Mouse (Mus musculus) stomach, embryonic 15.5 days (tissue): Measurements from ENCODE around the gene Trim17. TPM values are rescaled to one million over a fixed set of nuclear protein-coding genes. Genes with fewer than 3 reads are reported as not detected.
A peak's percentile ranks its signal among the peaks of the same experiment; 100 is the strongest.

Experiments used
- ATAC-seq: fragments of 200-750 bp; cut with Nextera tagmentation; 2 replicates; pipeline ENCODE4 v1.8.0; 2017; ENCODE audit warnings: low read depth, moderate number of reproducible peaks, moderate TSS enrichment; ENCODE audit not compliant: insufficient read depth, low FRiP score
- H3K27ac ChIP-seq: fragments of 300-500 bp; sonication (generic); 2 replicates; pipeline ENCODE4 v1.5.1; 2015; ENCODE audit warnings: mild to moderate bottlenecking, inconsistent platforms
- H3K27me3 ChIP-seq: fragments of 300-500 bp; sonication (generic); replicated peaks from 2 replicates; pipeline ENCODE4 v1.6.1; 2015; ENCODE audit warnings: inconsistent platforms
- H3K36me3 ChIP-seq: fragments of 300-500 bp; sonication (generic); 2 replicates; pipeline ENCODE4 v1.6.1; 2015; ENCODE audit warnings: inconsistent platforms
- H3K4me1 ChIP-seq: fragments of 300-500 bp; sonication (generic); 2 replicates; pipeline ENCODE4 v1.6.1; 2015; ENCODE audit warnings: inconsistent platforms
- H3K4me2 ChIP-seq: fragments of 300-500 bp; sonication (generic); 2 replicates; pipeline ENCODE4 v1.6.1; 2015; ENCODE audit warnings: mild to moderate bottlenecking, inconsistent platforms
- H3K4me3 ChIP-seq: fragments of 300-500 bp; sonication (generic); replicated peaks from 2 replicates; pipeline ENCODE4 v1.5.1; 2015; ENCODE audit warnings: inconsistent platforms
- H3K9ac ChIP-seq: fragments of 300-500 bp; sonication (generic); 2 replicates; pipeline ENCODE4 v1.6.1; 2015; ENCODE audit warnings: inconsistent platforms
- H3K9me3 ChIP-seq: fragments of 300-500 bp; sonication (generic); 2 replicates; pipeline ENCODE4 v1.6.1; 2016; ENCODE audit warnings: inconsistent platforms
- WGBS: fragments of 180-500 bp; shearing (Covaris S2); methylation state at CpG from one replicate; pipeline ENCODE4 v1.1.7; 2015; 5-methylcytosine and 5-hydroxymethylcytosine counted together
- polyA plus RNA-seq: library from polyadenylated mRNA; unstranded; fragments of >200 nt; fragmentation: Nextera tagmentation; extraction: Ambion mirVana; gene quantifications from 2 replicates; pipeline ENCODE4 v1.2.1, GENCODE M21; 2015

The Trim17 gene
- polyA plus RNA-seq, 1 experiment from 2014 or later, result 0.19 TPM

DNA sequence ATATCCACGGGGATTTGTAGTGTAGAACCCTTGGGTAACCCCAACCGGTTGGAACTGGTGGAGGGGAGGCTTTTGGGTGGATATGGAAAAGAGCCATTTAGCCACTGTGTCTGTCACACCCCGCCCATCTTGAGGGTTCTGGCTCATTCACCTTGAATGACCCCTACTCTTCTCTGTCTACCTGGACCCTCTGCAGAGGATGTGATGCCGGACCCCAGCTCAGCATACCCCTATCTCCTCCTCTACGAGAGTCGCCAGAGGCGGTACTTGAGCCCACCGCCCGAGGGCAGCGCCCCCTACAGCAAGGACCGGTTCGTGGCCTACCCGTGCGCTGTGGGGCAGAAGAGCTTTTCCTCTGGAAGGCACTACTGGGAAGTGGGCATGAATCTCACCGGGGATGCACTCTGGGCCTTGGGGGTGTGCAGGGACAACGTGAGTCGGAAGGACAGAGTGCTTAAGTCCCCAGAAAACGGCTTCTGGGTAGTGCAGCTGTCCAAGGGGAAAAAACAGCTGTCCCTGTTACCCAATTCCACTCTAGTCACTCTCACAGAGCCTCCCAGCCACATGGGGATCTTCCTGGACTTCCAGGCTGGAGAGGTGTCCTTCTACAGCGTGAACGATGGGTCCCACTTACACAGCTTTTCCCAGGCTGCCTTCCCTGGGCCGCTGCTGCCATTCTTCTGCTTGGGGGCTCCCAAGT is 16.5 kb downstream of the Trim17 start:
- Histone ChIP-seq H3K27me3 (no peaks in the 10 kb centered on the region), H3K27ac (no peak overlapping the region), H3K4me3 (no peak overlapping the region), H3K36me3 (no peaks in the 10 kb centered on the region), H3K9ac (no peak overlapping the region), H3K4me1 (0 out of 2 replicates have a peak, but pooled peaks cover 3% of the 10 kb centered on the region), H3K4me2 (no peak overlapping the region), H3K9me3 (no peaks in the 10 kb centered on the region)
- 88% methylated on average over 21 of the region's 21 CpGs for WGBS
- no peak for ATAC-seq

DNA sequence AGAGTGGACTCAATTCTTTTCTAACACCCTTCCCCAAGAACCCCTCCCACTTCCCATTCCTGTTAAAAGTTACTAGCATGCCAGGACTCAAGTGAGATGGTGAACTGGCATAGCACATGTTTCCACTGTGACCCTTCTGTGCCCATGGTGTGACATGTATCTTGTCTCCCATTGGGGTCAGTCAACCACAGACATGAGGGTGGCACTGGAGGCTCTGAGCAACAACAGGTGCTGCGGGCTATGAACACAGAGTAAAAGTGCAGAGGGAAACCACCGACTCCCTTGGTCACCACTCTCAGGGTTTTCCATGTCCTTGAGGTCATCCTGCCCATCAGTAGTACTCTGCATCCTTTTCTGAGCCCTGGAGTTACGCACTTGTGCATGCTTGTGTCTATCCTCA is 17.3 kb downstream of the Trim17 start:
- no peak overlapping the region for H3K27ac ChIP-seq
- H3K4me1 ChIP-seq, result 0 out of 2 replicates have a peak, but pooled peaks cover 3% of the 10 kb centered on the region
- H3K9ac ChIP-seq, result no peak overlapping the region
- no peaks in the 10 kb centered on the region for H3K27me3 ChIP-seq
- no peaks in the 10 kb centered on the region for H3K36me3 ChIP-seq
- ATAC-seq, result no peak
- WGBS, result 85% methylated on average over 3 of the region's 3 CpGs
- no peak overlapping the region for H3K4me2 ChIP-seq
- H3K4me3 ChIP-seq, result no peak overlapping the region
- no peaks in the 10 kb centered on the region for H3K9me3 ChIP-seq

DNA sequence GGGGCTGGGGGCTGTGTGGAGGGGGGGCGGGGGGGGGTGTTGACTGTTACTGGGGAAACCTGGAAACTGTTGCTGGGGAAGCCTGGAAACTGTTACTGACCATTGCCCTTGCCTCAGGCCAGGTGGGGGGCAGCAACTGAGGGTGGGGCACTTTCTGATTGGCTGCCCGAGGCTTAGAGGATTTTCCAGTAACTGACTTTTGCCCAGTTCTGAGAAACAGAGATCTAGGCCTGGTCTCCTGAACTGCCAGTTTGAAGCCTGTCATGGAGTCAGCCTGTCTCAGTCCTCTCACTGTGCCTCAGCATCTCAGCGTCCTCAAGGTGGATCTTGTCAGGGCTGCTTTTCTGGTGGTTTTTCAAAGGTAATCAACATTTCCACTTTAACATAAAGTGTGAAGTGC is 19.9 kb downstream of the Trim17 start:
- H3K27ac ChIP-seq, result no peak overlapping the region
- H3K4me2 ChIP-seq, result no peak overlapping the region
- ATAC-seq, result no peak
- H3K36me3 ChIP-seq, result no peaks in the 10 kb centered on the region
- no peaks in the 10 kb centered on the region for H3K9me3 ChIP-seq
- H3K4me1 ChIP-seq, result peaks cover 12% of the 10 kb centered on the region
- no peaks in the 10 kb centered on the region for H3K27me3 ChIP-seq
- H3K9ac ChIP-seq, result no peak overlapping the region
- WGBS, result 88% methylated on average over 3 of the region's 3 CpGs
- H3K4me3 ChIP-seq, result no peak overlapping the region

GRCm38 (mm10) chr11:58977150-58977549 is 22.7 kb downstream of the Trim17 start:
- Histone ChIP-seq H3K4me3 (peak overlapping the region; percentile 91), H3K9me3 (no peaks in the 10 kb centered on the region), H3K4me1 (peaks cover 29% of the 10 kb centered on the region), H3K27me3 (no peaks in the 10 kb centered on the region), H3K4me2 (peak overlapping the region; percentile 92), H3K36me3 (no peaks in the 10 kb centered on the region; the same call in 1 of the 2 replicates), H3K27ac (peak overlapping the region; percentile 74), H3K9ac (peak overlapping the region; percentile 91; the same call in 1 of the 2 replicates)
- no peak for ATAC-seq
- WGBS, result under 1% methylated on average over 29 of the region's 29 CpGs

- peaks cover 30% of the 10 kb centered on the region for H3K4me1 ChIP-seq
These were observed 23.1 kb downstream of the Trim17 start for GRCm38 (mm10) chr11:58977607-58978026.

DNA sequence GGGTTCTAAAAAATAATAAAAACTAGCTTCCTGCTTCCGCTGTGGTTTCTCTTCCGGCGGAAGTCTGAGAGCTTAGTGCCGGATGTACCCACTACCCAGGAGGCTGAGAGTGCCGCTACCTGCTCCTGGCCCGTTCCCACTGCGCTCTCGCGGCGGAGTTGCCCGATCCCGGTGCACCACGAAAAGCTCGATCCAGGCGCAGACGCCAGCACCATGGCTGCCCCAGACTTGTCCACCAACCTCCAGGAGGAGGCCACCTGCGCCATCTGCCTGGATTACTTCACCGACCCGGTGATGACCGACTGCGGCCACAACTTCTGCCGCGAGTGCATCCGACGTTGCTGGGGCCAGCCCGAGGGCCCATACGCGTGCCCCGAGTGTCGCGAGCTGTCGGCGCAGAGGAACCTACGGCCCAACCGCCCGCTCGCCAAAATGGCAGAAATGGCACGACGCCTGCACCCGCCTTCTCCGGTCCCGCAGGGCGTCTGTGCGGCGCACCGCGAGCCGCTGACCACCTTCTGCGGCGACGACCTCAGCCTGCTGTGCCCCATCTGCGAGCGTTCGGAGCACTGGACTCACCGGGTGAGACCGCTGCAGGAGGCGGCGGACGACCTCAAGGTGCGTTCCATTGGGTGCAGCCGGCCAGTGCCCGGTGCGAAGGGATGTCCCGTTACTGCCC is 23.7 kb downstream of the Trim17 start, which contains the start of gene Trim11:
Gene Trim11, plus strand, starts transcription at position 67 of the 679 bp plus-strand sequence.
- WGBS, result under 1% methylated on average over 64 of the region's 64 CpGs
- peak; percentile 74 for ATAC-seq
- peak within 1 kb of the TSS; percentile 92 for H3K4me2 ChIP-seq
- peaks cover 30% of the 10 kb centered on the region for H3K4me1 ChIP-seq
- H3K9ac ChIP-seq, result peak within 1 kb of the TSS; percentile 91
- H3K27me3 ChIP-seq, result no peaks in the 10 kb centered on the region
- no peaks in the 10 kb centered on the region for H3K9me3 ChIP-seq
- H3K36me3 ChIP-seq, result peaks cover 7% of the 10 kb centered on the region
- peak within 1 kb of the TSS; percentile 91 for H3K4me3 ChIP-seq
- peak within 1 kb of the TSS; percentile 74 for H3K27ac ChIP-seq

More at GRCm38 (mm10) chr11:58977607-58978026, 23.1 kb downstream of the Trim17 start:
- peak overlapping the region; percentile 91; the same call in 1 of the 2 replicates for H3K9ac ChIP-seq
- H3K27ac ChIP-seq, result peak overlapping the region; percentile 74; the same call in 1 of the 2 replicates
- 0% methylated on average over 21 of the region's 21 CpGs for WGBS
- peak overlapping the region; percentile 92 for H3K4me2 ChIP-seq
- peak overlapping the region; percentile 91 for H3K4me3 ChIP-seq
- H3K36me3 ChIP-seq, result peaks cover 4% of the 10 kb centered on the region
- ATAC-seq, result 0 out of 2 replicates have a peak, but pooled peaks have one; percentile 6
- H3K9me3 ChIP-seq, result no peaks in the 10 kb centered on the region
- H3K27me3 ChIP-seq, result no peaks in the 10 kb centered on the region

DNA sequence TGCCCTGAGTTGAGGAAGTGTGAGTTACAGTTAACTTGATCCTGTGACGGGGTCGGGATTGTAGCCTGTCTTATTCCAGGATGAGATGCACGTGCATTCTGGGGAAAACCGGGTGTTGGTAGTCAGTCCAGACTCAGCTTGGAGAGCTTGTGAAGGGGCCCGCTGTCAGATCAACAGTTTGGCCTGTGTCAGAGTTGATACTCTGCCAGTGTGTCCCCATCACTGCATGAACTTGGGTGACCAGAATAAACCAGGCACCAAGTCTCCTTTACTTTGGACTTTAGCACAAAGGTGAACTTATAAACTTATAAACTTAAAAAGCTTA is 24.2 kb downstream of the Trim17 start:
- 2% methylated on average over 5 of the region's 5 CpGs for WGBS

GRCm38 (mm10) chr11:58979183-58979582 is 24.7 kb downstream of the Trim17 start:
- no peak for ATAC-seq
- peak overlapping the region; percentile 27; the same call in 1 of the 2 replicates for H3K9ac ChIP-seq
- H3K36me3 ChIP-seq, result peaks cover 14% of the 10 kb centered on the region
- H3K4me3 ChIP-seq, result peak overlapping the region; percentile 91
- peak overlapping the region; percentile 92 for H3K4me2 ChIP-seq
- peaks cover 30% of the 10 kb centered on the region for H3K4me1 ChIP-seq
- H3K9me3 ChIP-seq, result no peaks in the 10 kb centered on the region
- H3K27ac ChIP-seq, result peak overlapping the region; percentile 27; the same call in 1 of the 2 replicates
- WGBS, result 64% methylated on average over 3 of the region's 3 CpGs
- H3K27me3 ChIP-seq, result no peaks in the 10 kb centered on the region

More for the DNA sequence above, 24.2 kb downstream of the Trim17 start:
- no peak for ATAC-seq
- Histone ChIP-seq H3K9me3 (no peaks in the 10 kb centered on the region), H3K4me1 (peaks cover 30% of the 10 kb centered on the region), H3K4me2 (peak overlapping the region; percentile 92), H3K36me3 (peaks cover 8% of the 10 kb centered on the region), H3K27ac (no peak overlapping the region), H3K9ac (peak overlapping the region; percentile 91), H3K27me3 (no peaks in the 10 kb centered on the region), H3K4me3 (peak overlapping the region; percentile 91)

- Histone ChIP-seq H3K4me1 (peaks cover 30% of the 10 kb centered on the region), H3K36me3 (peaks cover 18% of the 10 kb centered on the region), H3K9me3 (no peaks in the 10 kb centered on the region), H3K27me3 (no peaks in the 10 kb centered on the region), H3K4me3 (peak overlapping the region; percentile 91), H3K9ac (peak overlapping the region; percentile 27; the same call in 1 of the 2 replicates), H3K27ac (peak overlapping the region; percentile 27), H3K4me2 (peak overlapping the region; percentile 92)
- ATAC-seq, result no peak
- WGBS, result 64% methylated on average over 7 of the region's 7 CpGs
These were observed 25.2 kb downstream of the Trim17 start for GRCm38 (mm10) chr11:58979661-58980060.

DNA sequence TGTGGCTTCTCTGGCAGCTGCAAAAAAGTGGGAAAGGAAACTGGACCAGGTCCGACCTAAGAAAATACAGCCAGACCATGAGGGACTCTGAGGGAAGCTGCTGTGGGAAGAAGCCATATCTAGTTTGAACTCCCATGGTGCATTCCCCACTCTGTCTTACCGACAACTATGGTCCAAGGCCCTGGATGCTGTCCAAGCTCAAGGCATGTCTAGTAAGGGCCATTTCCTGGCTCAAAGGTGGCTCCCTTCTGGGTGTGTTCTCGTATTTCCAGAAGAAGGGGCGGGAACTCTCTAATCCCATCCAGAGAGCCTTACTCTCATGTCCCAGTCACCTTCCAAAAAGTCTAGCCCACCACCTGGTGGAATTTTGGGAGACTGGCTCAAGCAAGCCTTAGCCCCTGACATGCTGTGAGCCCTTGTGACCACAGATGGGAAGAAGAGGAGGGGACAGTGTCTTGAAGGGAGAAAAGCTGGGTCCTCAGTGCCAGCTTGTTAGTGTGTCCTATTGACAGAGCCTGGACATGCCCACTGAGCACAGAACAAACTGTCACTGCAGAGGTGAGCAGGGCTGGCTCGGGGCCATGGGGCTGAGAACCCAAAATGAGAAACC is 26.0 kb downstream of the Trim17 start:
- Histone ChIP-seq H3K27ac (no peak overlapping the region), H3K27me3 (no peaks in the 10 kb centered on the region), H3K36me3 (peaks cover 21% of the 10 kb centered on the region), H3K9me3 (no peaks in the 10 kb centered on the region), H3K4me1 (peaks cover 30% of the 10 kb centered on the region), H3K4me3 (peak overlapping the region; percentile 16; the same call in 1 of the 2 replicates), H3K9ac (no peak overlapping the region), H3K4me2 (peak overlapping the region; percentile 92)
- ATAC-seq, result no peak
- WGBS, result 67% methylated on average over 5 of the region's 5 CpGs

DNA sequence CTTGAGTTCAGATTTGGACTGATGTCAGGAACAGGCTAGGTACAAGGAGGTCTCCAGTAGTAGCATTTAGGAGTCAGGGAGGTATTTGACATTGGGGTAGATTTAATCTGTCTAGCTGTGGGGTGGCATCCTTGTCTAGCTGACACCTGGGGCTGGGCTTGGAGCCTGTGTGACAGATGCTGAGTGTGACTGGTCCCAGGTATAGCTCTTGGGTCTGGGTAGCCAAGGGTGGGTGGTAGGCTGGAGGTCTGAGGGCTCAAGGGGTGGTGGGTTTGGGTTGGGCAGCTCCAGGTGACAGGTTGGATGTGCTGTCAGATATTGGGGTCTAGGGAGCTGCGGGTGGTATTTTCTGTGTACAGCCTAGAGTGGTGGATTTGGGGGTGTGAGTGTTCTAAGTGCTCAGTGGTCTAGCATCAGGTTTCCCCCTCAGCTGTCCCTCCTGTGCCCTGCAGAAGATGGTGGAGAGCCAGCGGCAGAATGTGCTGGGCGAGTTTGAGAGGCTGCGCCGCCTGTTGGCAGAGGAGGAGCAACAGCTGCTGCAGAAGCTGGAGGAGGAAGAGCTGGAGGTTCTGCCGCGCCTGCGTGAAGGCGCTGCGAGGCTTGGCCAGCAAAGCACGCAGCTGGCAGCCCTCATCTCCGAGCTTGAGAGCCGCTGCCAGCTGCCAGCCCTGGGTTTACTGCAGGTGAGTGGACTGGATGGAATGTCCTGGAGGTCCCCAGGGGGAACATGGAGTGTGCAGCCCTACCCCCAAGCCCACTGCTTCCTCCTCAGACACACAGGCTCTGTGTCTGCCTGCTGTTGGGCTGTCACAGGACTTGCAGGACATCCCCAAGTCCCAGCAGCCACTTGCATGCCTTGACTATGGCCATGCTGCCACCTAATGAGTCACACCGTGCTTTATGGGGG is 27.3 kb downstream of the Trim17 start:
- 51% methylated on average over 14 of the region's 14 CpGs for WGBS
- H3K27me3 ChIP-seq, result no peaks in the 10 kb centered on the region
- no peak overlapping the region for H3K27ac ChIP-seq
- H3K36me3 ChIP-seq, result peaks cover 30% of the 10 kb centered on the region
- no peak overlapping the region for H3K4me3 ChIP-seq
- no peaks in the 10 kb centered on the region for H3K9me3 ChIP-seq
- ATAC-seq, result no peak
- H3K9ac ChIP-seq, result no peak overlapping the region
- H3K4me1 ChIP-seq, result peaks cover 30% of the 10 kb centered on the region
- H3K4me2 ChIP-seq, result no peak overlapping the region
